In the genomic region with DNA sequence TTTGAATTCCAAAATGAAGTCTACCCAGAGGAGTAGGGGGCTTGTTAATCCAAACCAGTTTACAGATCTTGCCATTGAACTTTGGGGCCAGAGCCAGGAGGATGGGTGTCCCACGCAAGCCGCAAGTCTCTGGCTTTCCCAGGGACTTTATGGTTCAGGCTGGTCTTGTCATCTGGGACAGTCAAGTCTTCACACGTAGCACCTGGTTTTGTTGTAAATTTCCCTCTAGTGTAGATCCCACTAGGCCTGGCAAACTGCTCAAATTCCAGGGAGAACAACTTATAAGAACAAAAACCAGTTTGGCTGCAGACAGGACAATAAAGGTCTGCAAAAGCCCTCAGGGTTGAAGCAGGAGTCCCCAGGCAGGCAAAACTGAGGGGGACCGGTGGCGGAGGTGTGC, we compare ENCODE assay signal across 12 mouse cellular contexts. TPM values are rescaled to one million over a fixed set of nuclear protein-coding genes. Genes with fewer than 3 reads are reported as not detected.
A peak's percentile ranks its signal among the peaks of the same experiment; 100 is the strongest.
DNase-seq lines count a peak whose midpoint lies in the region; ATAC-seq and TF ChIP-seq lines count a peak whose summit lies in the region.
"Had no signal": no experiment of that assay in that cellular context is flagged by ENCODE, and none has a peak within 500 bp of the region (broad histone marks: within the 10 kb centered on the region; RNA-seq: fewer than 3 reads in every experiment).

No protein-coding gene starts in this region.

- no peak overlapping the region for H3K9ac ChIP-seq in hindbrain, embryonic 11.5 days (ENCODE audit: low read depth, low read length)
- peak overlapping the region; percentile 67; the same call in 1 of the 2 replicates for H3K9ac ChIP-seq in embryonic facial prominence, embryonic 14.5 days (ENCODE audit: low read depth, low read length)
- no peak overlapping the region for H3K9ac ChIP-seq in hindbrain, postnatal 0 days (replicated peaks; ENCODE audit: low read length)
- no peak overlapping the region for H3K9ac ChIP-seq in neural tube, embryonic 14.5 days (replicated peaks; ENCODE audit: low read depth, low read length)

- no peaks in the 10 kb centered on the region for H3K9me3 ChIP-seq in hindbrain, embryonic 10.5 days
- no peaks in the 10 kb centered on the region for H3K9me3 ChIP-seq in hindbrain, embryonic 11.5 days (ENCODE audit: control insufficient read depth, low read length)
- no peaks in the 10 kb centered on the region for H3K9me3 ChIP-seq in embryonic facial prominence, embryonic 14.5 days (ENCODE audit: control insufficient read depth, low read length)
- H3K9me3 ChIP-seq in hindbrain, postnatal 0 days (ENCODE audit: low read length) = no peaks in the 10 kb centered on the region
- no peaks in the 10 kb centered on the region for H3K9me3 ChIP-seq in neural tube, embryonic 14.5 days (ENCODE audit: control insufficient read depth, low read length)

- 11% methylated on average over 5 of the region's 5 CpGs for WGBS in hindbrain, embryonic 10.5 days
- 13% methylated on average over 5 of the region's 5 CpGs for WGBS in hindbrain, embryonic 11.5 days
- 33% methylated on average over 5 of the region's 5 CpGs for WGBS in embryonic facial prominence, embryonic 14.5 days
- 49% methylated on average over 5 of the region's 5 CpGs for WGBS in hindbrain, postnatal 0 days
- WGBS in neural tube, embryonic 14.5 days = 38% methylated on average over 5 of the region's 5 CpGs

- peak overlapping the region; percentile 63 for H3K4me3 ChIP-seq in hindbrain, embryonic 10.5 days
- H3K4me3 ChIP-seq in hindbrain, embryonic 11.5 days (ENCODE audit: low read depth, low read length) = no peak overlapping the region
- H3K4me3 ChIP-seq in embryonic facial prominence, embryonic 14.5 days (ENCODE audit: low read depth, low read length) = peak overlapping the region; percentile 67
- no peak overlapping the region for H3K4me3 ChIP-seq in hindbrain, postnatal 0 days (ENCODE audit: low read length)
- H3K4me3 ChIP-seq in neural tube, embryonic 14.5 days (ENCODE audit: low read depth, low read length) = no peak overlapping the region
- H3K4me3 ChIP-seq: myocyte had no signal

- H3K36me3 ChIP-seq in hindbrain, embryonic 10.5 days = no peaks in the 10 kb centered on the region
- H3K36me3 ChIP-seq in hindbrain, embryonic 11.5 days (ENCODE audit: control insufficient read depth, insufficient read depth, low read length) = no peaks in the 10 kb centered on the region
- H3K36me3 ChIP-seq in embryonic facial prominence, embryonic 14.5 days (ENCODE audit: control insufficient read depth, insufficient read depth, low read length) = no peaks in the 10 kb centered on the region
- H3K36me3 ChIP-seq in hindbrain, postnatal 0 days (ENCODE audit: insufficient read depth, low read length) = no peaks in the 10 kb centered on the region
- no peaks in the 10 kb centered on the region for H3K36me3 ChIP-seq in neural tube, embryonic 14.5 days (ENCODE audit: control insufficient read depth, insufficient read depth, low read length)

- no peak for TF ChIP-seq CTCF in hindbrain, postnatal 0 days (IDR thresholded peaks at IDR 0.05; ENCODE audit: low read depth)

- intact Hi-C loops in left cerebral cortex, postnatal 10 days (cut with DNase I) = no loop called here

- ATAC-seq in hindbrain, embryonic 11.5 days (ENCODE audit: low FRiP score) = no peak
- no peak for ATAC-seq in embryonic facial prominence, embryonic 14.5 days (ENCODE audit: low read depth)
- ATAC-seq in hindbrain, postnatal 0 days = no peak
- no peak for ATAC-seq in neural tube, embryonic 14.5 days (ENCODE audit: low read depth)

- peaks cover 93% of the 10 kb centered on the region for H3K4me1 ChIP-seq in hindbrain, embryonic 10.5 days (replicated peaks)
- peaks cover 37% of the 10 kb centered on the region for H3K4me1 ChIP-seq in hindbrain, embryonic 11.5 days (replicated peaks; ENCODE audit: control insufficient read depth, insufficient read depth, low read length)
- peaks cover 65% of the 10 kb centered on the region for H3K4me1 ChIP-seq in embryonic facial prominence, embryonic 14.5 days (ENCODE audit: control insufficient read depth, insufficient read depth, low read length)
- no peaks in the 10 kb centered on the region for H3K4me1 ChIP-seq in hindbrain, postnatal 0 days (ENCODE audit: insufficient read depth, low read length)
- H3K4me1 ChIP-seq in neural tube, embryonic 14.5 days (ENCODE audit: control insufficient read depth, insufficient read depth, low read length) = peaks cover 44% of the 10 kb centered on the region

- H3K4me2 ChIP-seq in hindbrain, embryonic 11.5 days (replicated peaks; ENCODE audit: low read depth, low read length) = no peak overlapping the region
- peak overlapping the region; percentile 99 for H3K4me2 ChIP-seq in embryonic facial prominence, embryonic 14.5 days (ENCODE audit: low read depth, low read length)
- peak overlapping the region; percentile 85 for H3K4me2 ChIP-seq in hindbrain, postnatal 0 days (ENCODE audit: low read depth, low read length)
- H3K4me2 ChIP-seq in neural tube, embryonic 14.5 days (ENCODE audit: low read depth, low read length) = peak overlapping the region; percentile 6; the same call in 1 of the 2 replicates

- no peak for DNase-seq in hindbrain, embryonic 10.5 days (ENCODE audit: low spot score)
- DNase-seq in hindbrain, embryonic 11.5 days (ENCODE audit: low spot score) = no peak
- DNase-seq in embryonic facial prominence, embryonic 14.5 days (ENCODE audit: low spot score) = peak; percentile 36
- no peak for DNase-seq in hindbrain, postnatal 0 days (ENCODE audit: low spot score)
- DNase-seq in left cerebral cortex, postnatal 10 days (ENCODE audit: extremely low spot score in 1 of 2, low spot score in 2 of 2) = no peak
- DNase-seq in ovary, postnatal 10 days (ENCODE audit: low spot score) = no peak
- DNase-seq: layer of hippocampus, postnatal 36 days; right cerebral cortex, postnatal 25 days; thymus, adult 18-20 months had no signal

- H3K27ac ChIP-seq in hindbrain, embryonic 10.5 days = no peak overlapping the region
- no peak overlapping the region for H3K27ac ChIP-seq in hindbrain, embryonic 11.5 days (ENCODE audit: low read depth, low read length)
- H3K27ac ChIP-seq in embryonic facial prominence, embryonic 14.5 days (replicated peaks; ENCODE audit: low read depth, low read length) = peak overlapping the region; percentile 83
- H3K27ac ChIP-seq in hindbrain, postnatal 0 days = no peak overlapping the region
- no peak overlapping the region for H3K27ac ChIP-seq in neural tube, embryonic 14.5 days (ENCODE audit: low read depth, low read length)

- peaks cover 100% of the 10 kb centered on the region for H3K27me3 ChIP-seq in hindbrain, embryonic 10.5 days (ENCODE audit: insufficient read depth, poor library complexity, severe bottlenecking)
- H3K27me3 ChIP-seq in hindbrain, embryonic 11.5 days (ENCODE audit: control insufficient read depth, insufficient read depth, low read length) = peaks cover 75% of the 10 kb centered on the region
- peaks cover 16% of the 10 kb centered on the region; the same call in 1 of the 2 replicates for H3K27me3 ChIP-seq in embryonic facial prominence, embryonic 14.5 days (replicated peaks; ENCODE audit: control insufficient read depth, insufficient read depth, low read length)
- H3K27me3 ChIP-seq in hindbrain, postnatal 0 days (ENCODE audit: insufficient read depth, low read length) = peaks cover 40% of the 10 kb centered on the region
- H3K27me3 ChIP-seq in neural tube, embryonic 14.5 days (ENCODE audit: control insufficient read depth, insufficient read depth, low read length) = peaks cover 31% of the 10 kb centered on the region

RNA-seq across cellular contexts. Expression of a gene that starts 3.3 kb away (rescaled TPM):
- 12.9 and 14.8 TPM in 2 replicates for polyA plus RNA-seq in hindbrain, embryonic 10.5 days (2016; fragmentation: Nextera tagmentation; extraction: Ambion mirVana)
- polyA plus RNA-seq in hindbrain, embryonic 11.5 days (2014; fragmentation: Nextera tagmentation; extraction: Ambion mirVana) = 16.6 and 17.9 TPM in 2 replicates
- polyA plus RNA-seq in embryonic facial prominence, embryonic 14.5 days (2014; fragmentation: Nextera tagmentation; extraction: Ambion mirVana) = 25.6 and 26.6 TPM in 2 replicates
- total RNA-seq in hindbrain, postnatal 0 days (2014; rRNA removed) = 24.1 and 25.1 TPM in 2 replicates
- polyA plus RNA-seq in hindbrain, postnatal 0 days (2015; fragmentation: Nextera tagmentation; extraction: Ambion mirVana) = 12.8 and 15.6 TPM in 2 replicates
- polyA plus RNA-seq in neural tube, embryonic 14.5 days (2014; fragmentation: Nextera tagmentation; extraction: Ambion mirVana) = 5.8 and 19.1 TPM in 2 replicates
- total RNA-seq in left cerebral cortex, postnatal 10 days (2021) = 10 to 100 TPM; 10.3 to 10.7 TPM
- total RNA-seq: common myeloid progenitor, adult 5-6 weeks had no signal
- polyA plus RNA-seq: myocyte had no signal

RNA-seq across cellular contexts. Expression of a gene that starts 40.7 kb away (rescaled TPM):
- polyA plus RNA-seq in hindbrain, embryonic 10.5 days (2016; fragmentation: Nextera tagmentation; extraction: Ambion mirVana) = 0.47 and 0.49 TPM in 2 replicates
- polyA plus RNA-seq in hindbrain, embryonic 11.5 days (2014; fragmentation: Nextera tagmentation; extraction: Ambion mirVana) = 0.71 and 0.74 TPM in 2 replicates
- polyA plus RNA-seq in embryonic facial prominence, embryonic 14.5 days (2014; fragmentation: Nextera tagmentation; extraction: Ambion mirVana) = 1.8 and 3.1 TPM in 2 replicates
- 0.07 and 1.0 TPM in 2 replicates for total RNA-seq in hindbrain, postnatal 0 days (2014; rRNA removed)
- 0.86 and 0.96 TPM in 2 replicates for polyA plus RNA-seq in hindbrain, postnatal 0 days (2015; fragmentation: Nextera tagmentation; extraction: Ambion mirVana)
- 0.09 and 0.45 TPM in 2 replicates for polyA plus RNA-seq in neural tube, embryonic 14.5 days (2014; fragmentation: Nextera tagmentation; extraction: Ambion mirVana)
- total RNA-seq in left cerebral cortex, postnatal 10 days (2021) = under 1 TPM; 0.39 to 0.49 TPM
- total RNA-seq: layer of hippocampus, postnatal 36 days had no signal
- polyA plus RNA-seq: myocyte had no signal

Comparison
In these comparisons a context has a peak if more than half of its experiments do, and no peak if none do; other contexts are left out.
1. H3K4me3 ChIP-seq: peak in hindbrain, embryonic 10.5 days (single experiment) and embryonic facial prominence, embryonic 14.5 days (single experiment); none in hindbrain, embryonic 11.5 days (single experiment), hindbrain, postnatal 0 days (single experiment) and neural tube, embryonic 14.5 days (single experiment).